Mouse (Mus musculus): ENCODE results near the gene Cryl1. TPM values are rescaled to one million over a fixed set of nuclear protein-coding genes. Genes with fewer than 3 reads are reported as not detected.
A peak's percentile ranks its signal among the peaks of the same experiment; 100 is the strongest.

Cryl1 gene
- polyA plus RNA-seq, 1 experiment, result 580 TPM

GRCm38 (mm10) chr14:57343057-57343750 is 55.1 kb downstream of the Cryl1 start:
- Histone ChIP-seq H3K27ac (ENCODE audit: insufficient read depth, low read depth, low read length) (peak overlapping the region; percentile 10; the same call in 1 of the 2 replicates), H3K27me3 (replicated peaks; ENCODE audit: control insufficient read depth, insufficient read depth, low read length) (no peaks in the 10 kb centered on the region), H3K36me3 (ENCODE audit: control insufficient read depth, insufficient read depth, low read length) (no peaks in the 10 kb centered on the region), H3K4me3 (ENCODE audit: insufficient read depth, low read depth, low read length) (no peak overlapping the region), H3K4me1 (ENCODE audit: control insufficient read depth, insufficient read depth, low read length) (peaks cover 19% of the 10 kb centered on the region)
- TF ChIP-seq POLR2A (IDR thresholded peaks at IDR 0.05; ENCODE audit: low read depth, low read length), result no peak
- no peak for TF ChIP-seq CTCF (conservative IDR thresholded peaks at IDR 0.05; ENCODE audit: insufficient read depth, insufficient read length, low read depth, low read length)
- DNase-seq, result peak; percentile 84
- WGBS, result 38% methylated on average over 15 of the region's 15 CpGs

- no peak for TF ChIP-seq CTCF (conservative IDR thresholded peaks at IDR 0.05; ENCODE audit: insufficient read depth, insufficient read length, low read depth, low read length)
- TF ChIP-seq POLR2A (IDR thresholded peaks at IDR 0.05; ENCODE audit: low read depth, low read length), result no peak
- no peaks in the 10 kb centered on the region for H3K36me3 ChIP-seq (ENCODE audit: control insufficient read depth, insufficient read depth, low read length)
- WGBS, result 50% methylated on average over 6 of the region's 6 CpGs
- peak overlapping the region; percentile 10; the same call in 1 of the 2 replicates for H3K27ac ChIP-seq (ENCODE audit: insufficient read depth, low read depth, low read length)
- H3K4me3 ChIP-seq (ENCODE audit: insufficient read depth, low read depth, low read length), result no peak overlapping the region
- peaks cover 19% of the 10 kb centered on the region for H3K4me1 ChIP-seq (ENCODE audit: control insufficient read depth, insufficient read depth, low read length)
- H3K27me3 ChIP-seq (replicated peaks; ENCODE audit: control insufficient read depth, insufficient read depth, low read length), result no peaks in the 10 kb centered on the region
- no peak for DNase-seq
Observed at GRCm38 (mm10) chr14:57342316-57343055, 55.8 kb downstream of the Cryl1 start.

- Histone ChIP-seq H3K4me1 (ENCODE audit: control insufficient read depth, insufficient read depth, low read length) (peaks cover 10% of the 10 kb centered on the region), H3K27ac (ENCODE audit: insufficient read depth, low read depth, low read length) (no peak overlapping the region), H3K36me3 (ENCODE audit: control insufficient read depth, insufficient read depth, low read length) (peaks cover 2% of the 10 kb centered on the region; the same call in 1 of the 2 replicates), H3K4me3 (ENCODE audit: insufficient read depth, low read depth, low read length) (no peak overlapping the region), H3K27me3 (replicated peaks; ENCODE audit: control insufficient read depth, insufficient read depth, low read length) (no peaks in the 10 kb centered on the region)
- DNase-seq, result no peak
- 70% methylated on average over 6 of the region's 6 CpGs for WGBS
- no peak for TF ChIP-seq POLR2A (IDR thresholded peaks at IDR 0.05; ENCODE audit: low read depth, low read length)
- no peak for TF ChIP-seq CTCF (conservative IDR thresholded peaks at IDR 0.05; ENCODE audit: insufficient read depth, insufficient read length, low read depth, low read length)
Observed at GRCm38 (mm10) chr14:57338666-57339065, 59.7 kb downstream of the Cryl1 start.

GRCm38 (mm10) chr14:57334833-57335232 is 63.5 kb downstream of the Cryl1 start:
- H3K27ac ChIP-seq (ENCODE audit: insufficient read depth, low read depth, low read length), result no peak overlapping the region
- WGBS, result 79% methylated on average over 6 of the region's 6 CpGs
- no peaks in the 10 kb centered on the region for H3K4me1 ChIP-seq (ENCODE audit: control insufficient read depth, insufficient read depth, low read length)
- H3K27me3 ChIP-seq (replicated peaks; ENCODE audit: control insufficient read depth, insufficient read depth, low read length), result no peaks in the 10 kb centered on the region
- peaks cover 2% of the 10 kb centered on the region for H3K36me3 ChIP-seq (ENCODE audit: control insufficient read depth, insufficient read depth, low read length)
- TF ChIP-seq CTCF (conservative IDR thresholded peaks at IDR 0.05; ENCODE audit: insufficient read depth, insufficient read length, low read depth, low read length) (peak; percentile 36; the same call in 1 of the 2 replicates), POLR2A (IDR thresholded peaks at IDR 0.05; ENCODE audit: low read depth, low read length) (no peak)
- DNase-seq, result no peak
- no peak overlapping the region for H3K4me3 ChIP-seq (ENCODE audit: insufficient read depth, low read depth, low read length)

- DNase-seq, result no peak
- no peak overlapping the region for H3K4me3 ChIP-seq (ENCODE audit: insufficient read depth, low read depth, low read length)
- 79% methylated on average over 8 of the region's 8 CpGs for WGBS
- peaks cover 2% of the 10 kb centered on the region for H3K36me3 ChIP-seq (ENCODE audit: control insufficient read depth, insufficient read depth, low read length)
- TF ChIP-seq CTCF (conservative IDR thresholded peaks at IDR 0.05; ENCODE audit: insufficient read depth, insufficient read length, low read depth, low read length) (0 out of 2 replicates have a peak, but pooled peaks have one; percentile 2), POLR2A (IDR thresholded peaks at IDR 0.05; ENCODE audit: low read depth, low read length) (no peak)
- H3K27me3 ChIP-seq (replicated peaks; ENCODE audit: control insufficient read depth, insufficient read depth, low read length), result no peaks in the 10 kb centered on the region
- no peaks in the 10 kb centered on the region for H3K4me1 ChIP-seq (ENCODE audit: control insufficient read depth, insufficient read depth, low read length)
- no peak overlapping the region for H3K27ac ChIP-seq (ENCODE audit: insufficient read depth, low read depth, low read length)
Observed at GRCm38 (mm10) chr14:57332503-57332902, 65.8 kb downstream of the Cryl1 start.

- Histone ChIP-seq H3K4me3 (ENCODE audit: insufficient read depth, low read depth, low read length) (no peak overlapping the region), H3K27me3 (replicated peaks; ENCODE audit: control insufficient read depth, insufficient read depth, low read length) (no peaks in the 10 kb centered on the region), H3K36me3 (ENCODE audit: control insufficient read depth, insufficient read depth, low read length) (no peaks in the 10 kb centered on the region; the same call in 1 of the 2 replicates), H3K4me1 (ENCODE audit: control insufficient read depth, insufficient read depth, low read length) (no peaks in the 10 kb centered on the region), H3K27ac (ENCODE audit: insufficient read depth, low read depth, low read length) (no peak overlapping the region)
- TF ChIP-seq POLR2A (IDR thresholded peaks at IDR 0.05; ENCODE audit: low read depth, low read length) (no peak), CTCF (conservative IDR thresholded peaks at IDR 0.05; ENCODE audit: insufficient read depth, insufficient read length, low read depth, low read length) (no peak)
- WGBS, result 84% methylated on average over 10 of the region's 10 CpGs
- DNase-seq, result no peak
Observed at GRCm38 (mm10) chr14:57331097-57331496, 67.2 kb downstream of the Cryl1 start.

GRCm38 (mm10) chr14:57329600-57329999 is 68.7 kb downstream of the Cryl1 start:
- no peak overlapping the region for H3K27ac ChIP-seq (ENCODE audit: insufficient read depth, low read depth, low read length)
- TF ChIP-seq CTCF (conservative IDR thresholded peaks at IDR 0.05; ENCODE audit: insufficient read depth, insufficient read length, low read depth, low read length) (no peak), POLR2A (IDR thresholded peaks at IDR 0.05; ENCODE audit: low read depth, low read length) (no peak)
- H3K36me3 ChIP-seq (ENCODE audit: control insufficient read depth, insufficient read depth, low read length), result no peaks in the 10 kb centered on the region; the same call in 1 of the 2 replicates
- no peaks in the 10 kb centered on the region for H3K27me3 ChIP-seq (replicated peaks; ENCODE audit: control insufficient read depth, insufficient read depth, low read length)
- no peak overlapping the region for H3K4me3 ChIP-seq (ENCODE audit: insufficient read depth, low read depth, low read length)
- DNase-seq, result no peak
- no peaks in the 10 kb centered on the region for H3K4me1 ChIP-seq (ENCODE audit: control insufficient read depth, insufficient read depth, low read length)
- WGBS, result 91% methylated on average over 15 of the region's 15 CpGs

Measured in kidney, adult 2 months (tissue).